Mouse (Mus musculus) heart, adult 2 months (tissue): ENCODE measurements around the gene Dnajc15.

ENCODE experiments used
- CTCF ChIP-seq: fragments of 200-600 bp; IDR thresholded peaks from 2 replicates; pipeline ENCODE4 v1.8.1; 2022; ENCODE audit warnings: antibody characterized with exemption, mild to moderate bottlenecking, moderate library complexity
- POLR2A ChIP-seq: fragments of 200-500 bp; IDR thresholded peaks from 2 replicates; pipeline ENCODE4 v1.6.1; 2011; ENCODE audit warnings: mild to moderate bottlenecking, low read depth, low read length, control low read depth; ENCODE audit not compliant: insufficient read depth

DNA sequence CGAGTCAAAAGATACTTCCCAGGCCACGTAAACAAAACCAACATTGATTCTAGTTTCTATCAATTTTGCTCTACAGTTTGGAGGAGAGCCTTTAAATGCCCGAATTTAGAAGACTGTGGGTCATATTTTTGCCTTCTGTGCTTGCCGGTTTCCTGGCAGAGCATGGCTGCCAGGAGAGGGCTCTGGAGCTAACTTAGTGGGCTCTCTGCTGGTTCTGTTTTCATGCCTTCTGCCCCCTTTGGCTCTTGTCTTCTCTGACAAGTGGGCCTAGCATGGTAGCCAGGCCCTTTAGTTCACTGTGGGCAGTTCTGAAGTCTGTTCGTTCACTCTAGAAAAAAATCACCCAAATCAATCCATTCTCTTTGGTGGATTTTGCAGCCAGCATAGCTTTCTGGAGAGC lies 63.5 kb downstream of the Dnajc15 start:
- TF ChIP-seq POLR2A (no peak), CTCF (no peak)
